Mouse (Mus musculus) ES-E14 (cell line): Measurements from ENCODE around the gene Fam133b.

Source experiments
- CHD2 ChIP-seq: IDR thresholded peaks from 2 replicates; pipeline ENCODE4 v1.6.1; 2014; ENCODE audit warnings: mild to moderate bottlenecking, low read depth, low read length, inconsistent platforms
- HCFC1 ChIP-seq: IDR thresholded peaks from 2 replicates; pipeline ENCODE4 v1.6.1; 2012; ENCODE audit warnings: low read length, inconsistent platforms, borderline replicate concordance; ENCODE audit not compliant: insufficient read depth
- MAFK ChIP-seq: IDR thresholded peaks from 2 replicates; pipeline ENCODE4 v1.6.1; 2014; ENCODE audit warnings: mild to moderate bottlenecking, low read depth, low read length, inconsistent platforms; ENCODE audit not compliant: insufficient read depth
- ZC3H11A ChIP-seq: IDR thresholded peaks from 2 replicates; pipeline ENCODE4 v1.6.1; 2012; ENCODE audit warnings: low read depth, mild to moderate bottlenecking, inconsistent platforms, low read length, borderline replicate concordance
- ZNF384 ChIP-seq: IDR thresholded peaks from 2 replicates; pipeline ENCODE4 v1.6.1; 2012; ENCODE audit warnings: low read depth, low read length, inconsistent platforms

- TF ChIP-seq MAFK, result no peak
- peak; percentile 78 for TF ChIP-seq CHD2
- peak; percentile 82 for TF ChIP-seq HCFC1
- no peak for TF ChIP-seq ZNF384
- no peak for TF ChIP-seq ZC3H11A
Measured at GRCm38 (mm10) chr5:3595693-3596398, 52.2 kb downstream of the Fam133b start, which contains the start of gene Pex1.
